Mouse (Mus musculus): ENCODE measurements at regions not wholly inside any gene's neighbourhood (a gene's known extent, or its start where the extent isn't known, plus 50 kb on each side); places are given as distances from the start of the nearest gene placed in this dataset.
A peak's percentile ranks its signal among the peaks of the same experiment; 100 is the strongest.

DNA sequence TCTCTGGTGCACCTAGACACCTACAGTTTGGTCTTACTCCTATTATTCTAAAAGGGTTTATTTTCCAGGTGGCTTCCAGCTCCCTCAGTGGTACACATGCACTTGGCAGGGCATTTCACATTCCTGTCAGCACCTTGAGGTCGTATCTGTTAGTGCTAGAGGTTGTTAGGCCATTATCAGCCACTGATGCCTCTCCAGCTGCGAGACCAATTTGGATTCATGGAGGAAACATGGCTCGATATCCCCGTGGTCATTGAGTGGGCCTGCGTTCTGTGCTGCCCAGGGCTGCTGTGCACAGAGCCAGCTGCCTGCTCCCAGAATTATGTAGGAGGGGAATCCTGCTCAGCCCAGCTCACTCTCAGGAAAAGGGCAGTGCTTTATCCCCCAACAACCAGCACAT lies 60.1 kb upstream of the Irx1 start:
- H3K36me3 ChIP-seq = no peaks in the 10 kb centered on the region
- no peaks in the 10 kb centered on the region for H3K27me3 ChIP-seq (ENCODE audit: insufficient read depth, poor library complexity, severe bottlenecking)
- no peaks in the 10 kb centered on the region for H3K9me3 ChIP-seq
- H3K27ac ChIP-seq = no peak overlapping the region
- H3K4me1 ChIP-seq (replicated peaks) = 0 out of 2 replicates have a peak, but pooled peaks cover 5% of the 10 kb centered on the region
- H3K4me3 ChIP-seq = no peak overlapping the region
- DNase-seq (ENCODE audit: low spot score) = no peak
- 75% methylated on average over 5 of the region's 5 CpGs for WGBS

DNA sequence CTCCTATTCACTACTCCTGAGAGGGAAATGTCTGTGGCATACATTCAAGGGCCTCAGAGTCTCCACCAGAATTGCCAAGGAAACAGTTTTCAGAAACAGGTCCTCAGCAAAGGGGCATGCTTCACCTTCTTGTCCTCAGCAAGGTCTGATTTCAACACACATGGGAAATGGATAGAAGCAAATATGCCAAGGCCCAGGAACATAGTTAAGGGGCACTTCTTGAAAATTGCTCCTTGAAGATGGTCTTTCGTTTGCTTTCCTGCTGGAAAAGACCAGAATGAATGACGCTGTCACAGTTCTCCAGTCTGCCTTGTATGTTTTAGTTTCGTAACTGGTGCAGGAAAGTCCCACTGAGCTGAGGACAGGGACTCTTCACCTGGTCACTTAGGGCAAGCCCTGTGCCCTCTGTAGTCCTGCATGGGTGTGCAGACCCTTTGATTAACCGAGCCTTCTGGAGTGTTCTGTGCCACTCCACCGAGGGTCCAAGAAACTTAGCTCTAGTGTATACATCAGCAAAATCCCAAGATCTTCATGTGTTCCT lies 80.5 kb upstream of the Irx1 start:
- H3K4me3 ChIP-seq = no peak overlapping the region
- no peaks in the 10 kb centered on the region for H3K27me3 ChIP-seq (ENCODE audit: insufficient read depth, poor library complexity, severe bottlenecking)
- no peak overlapping the region for H3K27ac ChIP-seq
- no peaks in the 10 kb centered on the region for H3K9me3 ChIP-seq
- H3K36me3 ChIP-seq = no peaks in the 10 kb centered on the region
- no peaks in the 10 kb centered on the region for H3K4me1 ChIP-seq (replicated peaks)
- no peak for DNase-seq (ENCODE audit: low spot score)
- WGBS = 85% methylated on average over 5 of the region's 5 CpGs

DNA sequence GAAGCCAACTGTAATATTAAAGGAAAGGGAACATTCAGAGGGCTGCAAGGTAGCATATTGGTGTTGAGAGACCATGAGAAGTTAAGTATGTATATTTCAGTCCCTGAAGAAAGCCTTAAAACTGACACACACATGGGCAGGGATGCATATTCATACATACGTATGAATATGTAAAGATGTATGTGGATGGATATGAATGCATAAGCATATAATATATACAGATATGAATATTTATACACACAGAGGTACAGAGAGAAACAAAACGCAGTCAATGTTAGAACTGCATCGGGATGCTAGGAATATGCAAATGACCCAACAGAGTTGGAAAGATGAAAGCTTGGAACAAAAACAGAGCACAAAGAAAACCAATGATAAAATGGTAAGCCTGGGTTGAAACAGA lies 92.9 kb upstream of the Irx1 start:
- no peaks in the 10 kb centered on the region for H3K9me3 ChIP-seq

DNA sequence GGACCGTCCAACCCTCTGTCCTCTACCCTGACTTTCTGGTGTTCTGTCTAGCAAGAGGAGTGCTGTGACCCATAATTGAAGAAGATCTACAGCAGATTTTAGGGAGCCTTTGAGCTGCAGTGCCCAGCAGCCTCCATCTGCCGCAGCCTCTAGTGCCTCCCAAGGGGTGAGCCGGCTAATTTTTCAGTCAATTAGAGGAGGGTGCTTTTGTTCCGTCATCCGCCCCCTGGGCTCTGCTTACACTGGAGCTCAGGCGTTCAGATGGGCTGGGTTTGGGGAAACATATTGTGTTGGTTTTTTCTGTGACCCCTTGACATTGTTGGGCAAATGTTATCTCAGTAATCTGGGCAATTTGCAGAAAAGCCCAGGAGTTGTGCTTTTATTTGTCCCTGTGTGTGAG lies 98.1 kb upstream of the Irx1 start:
- Histone ChIP-seq H3K4me3 (no peak overlapping the region), H3K27me3 (ENCODE audit: insufficient read depth, poor library complexity, severe bottlenecking) (no peaks in the 10 kb centered on the region), H3K27ac (peak overlapping the region; percentile 69; the same call in 1 of the 2 replicates), H3K4me1 (replicated peaks) (peaks cover 32% of the 10 kb centered on the region), H3K36me3 (no peaks in the 10 kb centered on the region), H3K9me3 (no peaks in the 10 kb centered on the region)
- peak; percentile 10 for DNase-seq (ENCODE audit: low spot score)
- 35% methylated on average over 6 of the region's 6 CpGs for WGBS

More for the DNA sequence above, 92.9 kb upstream of the Irx1 start:
- no peaks in the 10 kb centered on the region for H3K27me3 ChIP-seq (ENCODE audit: insufficient read depth, poor library complexity, severe bottlenecking)
- H3K4me3 ChIP-seq = no peak overlapping the region
- peaks cover 5% of the 10 kb centered on the region; the same call in 1 of the 2 replicates for H3K4me1 ChIP-seq (replicated peaks)
- no peak for DNase-seq (ENCODE audit: low spot score)
- 93% methylated on average over 3 of the region's 3 CpGs for WGBS
- no peaks in the 10 kb centered on the region for H3K36me3 ChIP-seq
- no peak overlapping the region for H3K27ac ChIP-seq

DNA sequence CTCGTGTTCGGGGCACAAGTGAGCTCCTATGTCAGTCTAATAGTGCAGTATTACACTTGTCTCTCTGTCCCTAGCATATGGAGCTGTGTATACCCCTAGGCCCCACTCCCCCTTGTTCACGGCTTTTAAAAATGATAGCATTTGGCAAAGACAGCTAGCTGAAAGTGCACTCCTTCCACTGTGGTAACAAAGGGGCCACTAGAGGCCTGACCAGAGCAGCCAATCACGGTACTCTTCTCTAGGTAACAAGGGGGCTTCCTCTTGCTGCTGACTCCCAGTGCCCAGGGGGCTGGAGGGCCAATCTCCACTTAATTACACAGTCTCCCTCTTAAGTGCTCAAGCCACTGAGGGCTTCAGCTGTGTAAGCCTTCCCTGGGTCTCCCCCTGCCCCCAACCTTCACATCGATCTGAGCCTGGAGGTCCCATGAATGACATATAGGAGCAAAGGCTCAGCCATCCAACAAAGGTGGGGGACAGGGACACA lies 99.8 kb upstream of the Irx1 start:
- no peaks in the 10 kb centered on the region for H3K27me3 ChIP-seq (ENCODE audit: insufficient read depth, poor library complexity, severe bottlenecking)
- H3K36me3 ChIP-seq = no peaks in the 10 kb centered on the region
- 61% methylated on average over 5 of the region's 5 CpGs for WGBS
- peak overlapping the region; percentile 79 for H3K27ac ChIP-seq
- peaks cover 32% of the 10 kb centered on the region for H3K4me1 ChIP-seq (replicated peaks)
- H3K9me3 ChIP-seq = no peaks in the 10 kb centered on the region
- DNase-seq (ENCODE audit: low spot score) = peak; percentile 10
- H3K4me3 ChIP-seq = no peak overlapping the region

DNA sequence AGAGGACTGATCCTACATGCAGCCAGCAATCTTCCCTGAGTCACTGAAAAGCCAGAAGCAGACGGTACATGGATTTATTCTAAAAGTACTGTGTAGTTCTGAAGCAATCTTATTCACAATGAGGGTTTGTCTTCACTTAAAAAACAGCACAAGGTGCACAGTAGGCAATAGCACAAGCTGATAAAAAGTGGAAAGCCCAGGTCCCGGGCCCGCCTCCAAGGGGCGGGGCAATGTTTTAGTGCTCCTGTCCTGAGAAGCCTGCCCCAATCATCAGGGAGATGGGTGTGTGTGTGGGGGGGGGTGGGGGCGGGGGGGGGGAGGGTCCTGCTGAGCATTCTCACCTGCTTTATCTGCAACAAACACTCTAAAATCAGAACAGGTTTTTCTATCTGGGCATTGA lies 133.1 kb upstream of the Irx1 start:
- no peak overlapping the region for H3K27ac ChIP-seq
- 54% methylated on average over 4 of the region's 5 CpGs for WGBS
- peaks cover 4% of the 10 kb centered on the region; the same call in 1 of the 2 replicates for H3K27me3 ChIP-seq (ENCODE audit: insufficient read depth, poor library complexity, severe bottlenecking)
- H3K36me3 ChIP-seq = no peaks in the 10 kb centered on the region
- DNase-seq (ENCODE audit: low spot score) = no peak
- H3K4me1 ChIP-seq (replicated peaks) = no peaks in the 10 kb centered on the region
- H3K9me3 ChIP-seq = no peaks in the 10 kb centered on the region
- H3K4me3 ChIP-seq = no peak overlapping the region

DNA sequence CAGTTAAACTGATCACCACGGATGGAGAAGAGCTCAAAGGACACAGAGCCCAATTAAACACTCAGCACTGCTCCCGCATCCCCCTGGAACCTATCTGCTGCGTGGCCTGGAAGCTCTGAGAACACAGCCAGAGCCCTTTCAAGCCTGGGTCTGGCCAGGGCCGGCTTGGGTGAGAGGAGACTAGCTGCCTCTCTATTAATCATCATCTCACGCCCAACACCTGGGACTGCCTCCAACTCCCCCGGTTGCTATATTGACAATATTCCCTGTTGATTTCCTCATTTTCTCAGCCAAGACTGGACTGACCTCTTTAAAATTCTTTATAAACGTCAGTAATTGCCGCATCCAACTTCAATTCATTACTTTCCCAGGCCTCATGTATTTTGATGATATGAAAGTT lies 133.7 kb upstream of the Irx1 start:
- no peak overlapping the region for H3K27ac ChIP-seq
- no peaks in the 10 kb centered on the region for H3K4me1 ChIP-seq (replicated peaks)
- H3K4me3 ChIP-seq = no peak overlapping the region
- WGBS = 65% methylated on average over 8 of the region's 8 CpGs
- H3K27me3 ChIP-seq (ENCODE audit: insufficient read depth, poor library complexity, severe bottlenecking) = peaks cover 4% of the 10 kb centered on the region; the same call in 1 of the 2 replicates
- H3K36me3 ChIP-seq = no peaks in the 10 kb centered on the region
- no peak for DNase-seq (ENCODE audit: low spot score)
- H3K9me3 ChIP-seq = no peaks in the 10 kb centered on the region

DNA sequence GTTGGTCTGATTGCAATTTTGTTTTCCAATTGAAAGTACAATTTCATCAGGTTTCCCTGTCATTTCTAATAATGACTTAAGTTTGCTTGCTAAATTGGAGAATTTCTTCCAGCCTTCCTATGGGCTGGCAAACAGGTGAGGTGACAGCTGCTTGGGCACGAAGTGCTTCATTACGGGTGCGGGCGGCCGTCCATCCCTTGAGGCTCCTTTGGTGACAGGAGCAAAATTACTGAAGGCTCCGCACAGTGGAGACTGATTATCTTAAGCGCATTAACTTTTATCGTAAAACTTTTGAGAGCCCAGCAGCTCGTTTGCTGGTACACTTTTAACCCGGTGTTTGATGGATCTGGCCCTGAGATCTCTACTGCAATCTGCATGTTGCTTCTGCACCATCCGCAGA lies 134.3 kb upstream of the Irx1 start:
- H3K36me3 ChIP-seq = no peaks in the 10 kb centered on the region
- WGBS = 85% methylated on average over 11 of the region's 11 CpGs
- no peaks in the 10 kb centered on the region for H3K9me3 ChIP-seq
- H3K27ac ChIP-seq = no peak overlapping the region
- no peaks in the 10 kb centered on the region for H3K4me1 ChIP-seq (replicated peaks)
- no peak overlapping the region for H3K4me3 ChIP-seq
- no peak for DNase-seq (ENCODE audit: low spot score)
- H3K27me3 ChIP-seq (ENCODE audit: insufficient read depth, poor library complexity, severe bottlenecking) = peaks cover 4% of the 10 kb centered on the region; the same call in 1 of the 2 replicates

DNA sequence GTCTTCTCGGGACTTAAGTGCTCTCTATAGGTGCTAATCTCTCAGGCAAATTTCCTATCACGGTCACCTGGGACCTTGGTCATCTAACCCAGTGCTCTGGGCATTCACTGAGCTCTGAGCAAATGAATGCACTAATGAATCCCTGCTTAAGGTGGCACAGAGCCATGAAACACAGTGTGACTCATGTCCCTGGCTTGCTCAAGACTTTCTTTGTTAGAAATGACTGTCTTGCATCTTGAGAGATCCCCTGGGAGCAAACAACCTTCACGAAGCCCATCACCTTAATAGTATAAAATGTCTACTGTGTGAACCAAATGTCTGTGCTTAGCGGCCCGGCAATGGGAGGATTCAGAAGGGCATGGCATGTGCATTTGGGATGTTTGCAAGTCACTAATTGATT lies 137.2 kb upstream of the Irx1 start:
- Histone ChIP-seq H3K27me3 (ENCODE audit: insufficient read depth, poor library complexity, severe bottlenecking) (peaks cover 4% of the 10 kb centered on the region; the same call in 1 of the 2 replicates), H3K4me1 (replicated peaks) (no peaks in the 10 kb centered on the region), H3K9me3 (no peaks in the 10 kb centered on the region), H3K27ac (no peak overlapping the region), H3K36me3 (no peaks in the 10 kb centered on the region), H3K4me3 (no peak overlapping the region)
- no peak for DNase-seq (ENCODE audit: low spot score)
- 86% methylated on average over 5 of the region's 5 CpGs for WGBS

DNA sequence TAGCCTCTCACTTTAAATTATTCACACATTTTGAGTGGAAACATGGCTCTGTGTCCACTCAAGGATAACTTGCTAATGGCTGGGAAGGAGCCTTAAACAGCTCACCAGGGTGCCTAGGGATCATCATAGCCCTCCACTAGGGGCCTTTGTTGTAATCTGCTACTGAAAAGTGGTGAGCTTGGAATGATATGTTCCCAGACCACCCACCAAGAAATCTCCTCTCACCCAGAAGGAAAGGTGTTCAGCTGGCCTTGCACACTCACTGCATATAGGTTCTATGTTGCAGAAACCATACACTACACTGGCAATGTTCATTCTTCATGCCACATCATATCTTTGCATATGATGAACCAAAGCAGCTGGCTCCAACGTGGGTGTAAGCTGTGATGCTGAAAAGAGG lies 145.1 kb upstream of the Irx1 start:
- 72% methylated on average over 1 of the region's 1 CpGs for WGBS
- Histone ChIP-seq H3K27ac (no peak overlapping the region), H3K9me3 (no peaks in the 10 kb centered on the region), H3K27me3 (ENCODE audit: insufficient read depth, poor library complexity, severe bottlenecking) (no peaks in the 10 kb centered on the region), H3K36me3 (no peaks in the 10 kb centered on the region), H3K4me3 (no peak overlapping the region), H3K4me1 (replicated peaks) (no peaks in the 10 kb centered on the region)
- no peak for DNase-seq (ENCODE audit: low spot score)

DNA sequence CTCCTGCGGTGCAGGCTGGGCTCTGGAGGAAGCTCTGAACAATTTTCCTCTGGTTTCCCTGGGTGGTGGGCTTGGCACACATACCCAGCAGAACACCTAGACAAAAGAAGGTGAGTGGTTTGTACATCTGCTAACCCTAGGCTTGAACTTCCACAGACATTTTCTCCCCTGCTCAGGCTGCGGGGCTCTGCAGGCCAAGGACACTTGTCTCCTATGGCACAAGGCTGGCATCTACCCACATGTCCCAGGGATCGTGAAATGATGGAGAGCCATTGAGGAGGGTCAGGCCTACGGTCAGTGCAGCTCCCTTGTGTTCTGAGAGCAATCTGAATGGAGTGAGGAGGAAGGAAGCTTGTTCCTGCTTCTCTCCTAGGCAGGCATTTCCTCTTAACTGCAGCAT lies 150.4 kb upstream of the Irx1 start:
- H3K27me3 ChIP-seq (ENCODE audit: insufficient read depth, poor library complexity, severe bottlenecking) = no peaks in the 10 kb centered on the region
- H3K9me3 ChIP-seq = no peaks in the 10 kb centered on the region
- peaks cover 16% of the 10 kb centered on the region for H3K4me1 ChIP-seq (replicated peaks)
- 92% methylated on average over 4 of the region's 4 CpGs for WGBS
- DNase-seq (ENCODE audit: low spot score) = no peak
- H3K27ac ChIP-seq = no peak overlapping the region
- H3K36me3 ChIP-seq = no peaks in the 10 kb centered on the region
- no peak overlapping the region for H3K4me3 ChIP-seq

DNA sequence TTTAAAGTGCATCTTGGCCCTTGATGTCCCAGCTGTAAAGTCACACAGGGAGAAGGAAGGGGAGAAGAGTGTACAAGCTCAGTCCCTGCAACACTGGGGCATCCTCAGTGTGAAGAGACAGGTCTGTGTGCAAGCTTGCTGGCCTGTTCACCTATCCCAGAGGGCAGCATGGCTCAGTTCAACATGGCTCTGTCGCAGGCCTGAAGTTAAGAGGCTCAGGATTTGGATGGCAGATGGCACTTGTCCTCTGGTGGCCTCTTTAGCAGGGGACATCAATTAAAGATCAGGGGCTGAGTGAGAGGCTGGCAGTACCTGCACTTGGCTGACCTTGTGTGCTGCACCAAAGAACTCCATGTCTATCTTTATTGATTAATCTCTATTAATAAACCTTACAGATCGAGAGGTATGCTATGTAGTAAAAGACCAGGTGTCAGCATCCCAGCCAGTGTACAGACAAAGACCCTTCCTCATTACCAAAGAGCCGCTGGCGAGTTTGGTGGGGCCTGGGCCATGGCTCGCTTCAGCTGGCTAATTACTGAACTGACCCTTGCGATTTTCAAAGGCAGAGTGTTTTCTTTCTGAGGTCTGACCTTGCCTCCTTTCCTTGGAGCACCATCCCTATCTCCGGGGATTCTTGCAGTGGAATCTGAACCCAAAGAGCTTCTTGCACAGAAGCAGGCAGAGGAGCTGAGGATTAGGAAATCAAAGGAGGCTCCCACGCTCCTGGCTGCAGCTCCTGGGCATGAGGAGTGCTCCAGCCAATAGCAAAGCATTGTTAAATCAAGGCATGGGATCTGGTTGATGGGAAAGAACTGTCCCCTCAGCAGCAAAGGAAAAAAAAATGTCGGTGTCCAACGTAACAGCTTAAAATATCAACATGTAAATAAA lies 151.5 kb upstream of the Irx1 start:
- no peak for DNase-seq (ENCODE audit: low spot score)
- H3K27me3 ChIP-seq (ENCODE audit: insufficient read depth, poor library complexity, severe bottlenecking) = no peaks in the 10 kb centered on the region
- H3K4me1 ChIP-seq (replicated peaks) = peaks cover 16% of the 10 kb centered on the region
- WGBS = 36% methylated on average over 10 of the region's 10 CpGs
- no peak overlapping the region for H3K4me3 ChIP-seq
- H3K9me3 ChIP-seq = no peaks in the 10 kb centered on the region
- H3K27ac ChIP-seq = no peak overlapping the region; the same call in 1 of the 2 replicates
- no peaks in the 10 kb centered on the region for H3K36me3 ChIP-seq

DNA sequence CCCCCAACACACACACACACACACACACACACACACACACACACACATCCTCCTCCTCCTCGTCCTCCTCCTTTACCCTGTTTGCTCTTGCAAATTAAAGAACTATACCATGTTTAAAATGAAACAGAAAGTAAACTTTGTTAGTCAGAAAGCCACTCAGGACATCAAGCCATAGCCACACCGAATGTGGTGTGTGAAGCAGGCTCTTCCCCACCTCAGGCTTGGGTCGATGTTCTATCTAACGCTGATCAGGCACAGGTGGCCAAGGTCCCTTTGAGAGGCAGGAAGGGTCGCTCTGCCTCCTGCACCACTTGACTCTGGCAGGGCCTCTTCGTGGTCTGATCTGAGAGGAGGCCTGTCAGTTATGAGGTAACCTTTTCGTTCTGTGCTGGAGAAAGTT lies 156.9 kb upstream of the Irx1 start:
- 33% methylated on average over 7 of the region's 7 CpGs for WGBS
- H3K27me3 ChIP-seq (ENCODE audit: insufficient read depth, poor library complexity, severe bottlenecking) = peaks cover 31% of the 10 kb centered on the region

More for the DNA sequence above, 156.9 kb upstream of the Irx1 start:
- Histone ChIP-seq H3K36me3 (no peaks in the 10 kb centered on the region), H3K4me3 (no peak overlapping the region), H3K4me1 (replicated peaks) (peaks cover 35% of the 10 kb centered on the region), H3K27ac (peak overlapping the region; percentile 70), H3K9me3 (no peaks in the 10 kb centered on the region)
- no peak for DNase-seq (ENCODE audit: low spot score)
